Mouse (Mus musculus): ENCODE results near the gene Abhd12b.

The Abhd12b gene

DNA sequence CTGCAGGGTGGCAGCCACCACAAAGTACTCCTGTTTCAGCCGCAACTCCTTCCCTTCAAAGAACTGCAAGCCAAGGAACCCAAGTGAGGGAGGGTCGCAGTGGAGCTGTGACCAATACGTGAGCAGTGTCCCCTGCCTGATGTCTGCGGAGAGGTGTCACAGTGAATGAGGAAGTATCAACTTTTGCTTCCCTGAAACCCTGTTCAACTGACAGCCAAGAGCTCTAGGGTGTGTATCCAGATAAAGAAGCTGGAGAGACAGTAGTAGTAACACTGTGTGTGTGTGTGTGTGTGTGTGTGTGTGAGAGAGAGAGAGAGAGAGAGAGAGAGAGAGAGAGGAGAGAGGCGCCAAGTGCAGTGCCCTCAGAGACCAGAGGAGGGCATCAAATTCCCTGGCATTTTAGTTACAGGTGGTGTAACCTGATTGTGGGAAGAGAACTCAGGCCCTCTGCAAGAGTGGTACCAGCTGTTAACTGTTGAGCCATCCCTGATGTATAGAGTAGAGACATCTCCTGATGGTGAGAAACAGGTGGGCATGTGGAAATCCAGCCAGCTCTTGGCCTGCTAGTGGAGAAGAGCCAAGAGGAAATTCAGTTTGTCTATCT is 48.1 kb downstream of the Abhd12b start:
- no peak for DNase-seq (ENCODE audit: low spot score in 2 of 2)

DNA sequence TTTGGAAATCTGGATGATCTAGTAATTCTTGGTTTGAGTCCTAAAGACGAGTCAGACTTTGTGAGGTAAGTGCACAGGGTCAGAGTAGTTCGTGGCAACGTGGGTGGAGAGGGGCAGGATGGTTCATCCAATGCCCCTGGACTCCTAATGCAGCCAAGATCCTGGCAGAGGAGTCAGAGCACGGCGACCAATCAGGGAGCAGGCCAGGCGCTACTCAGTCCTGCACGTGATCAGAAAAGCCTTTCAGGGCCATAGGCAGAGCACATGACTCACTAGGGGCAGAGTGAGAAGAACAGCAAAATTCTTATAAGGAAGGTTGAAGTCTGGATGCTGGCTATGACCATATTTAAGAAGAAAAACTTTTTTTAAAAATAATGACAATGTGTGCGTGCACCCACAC is 50.5 kb downstream of the Abhd12b start:
- no peak for DNase-seq (ENCODE audit: low spot score in 2 of 2)

DNA sequence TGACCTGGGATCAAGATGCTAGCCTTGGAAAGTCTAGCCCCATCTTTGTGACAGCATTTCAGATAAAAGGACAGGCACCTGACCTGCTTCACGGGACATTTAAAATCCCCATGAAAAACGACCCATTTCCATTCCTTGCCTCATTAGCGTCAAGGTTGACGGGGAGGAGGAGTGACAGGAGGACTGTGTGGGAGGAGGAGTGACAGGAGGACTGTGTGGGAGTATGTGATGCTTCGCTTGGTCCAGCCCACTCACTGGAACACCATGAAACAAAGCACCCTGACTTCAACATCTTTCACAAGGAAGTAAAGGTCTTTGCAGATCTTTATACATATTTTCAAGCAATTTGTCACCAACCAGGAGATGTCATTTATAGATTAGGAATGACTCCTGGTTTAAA is 54.3 kb downstream of the Abhd12b start:
- DNase-seq (ENCODE audit: low spot score in 2 of 2), result no peak

DNA sequence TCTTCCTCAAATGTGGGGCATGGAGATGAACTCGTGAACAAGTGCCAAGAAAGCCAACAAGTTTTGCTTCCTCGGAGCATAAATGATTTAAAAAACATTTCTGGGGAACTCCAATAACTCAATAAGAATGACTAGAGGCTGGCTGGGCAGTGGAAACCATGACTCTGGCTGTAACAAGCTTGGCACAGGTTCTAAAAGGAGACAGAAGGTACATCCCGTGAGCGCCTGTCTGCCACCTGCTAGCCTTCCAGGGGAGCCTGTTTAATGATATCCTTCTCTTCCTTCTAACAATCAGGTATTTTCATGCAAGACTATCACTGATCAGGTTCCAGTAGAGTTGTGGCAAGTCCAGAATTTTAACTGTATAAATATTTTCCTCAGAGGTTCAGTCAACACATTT is 58.6 kb downstream of the Abhd12b start:
- no peak for DNase-seq (ENCODE audit: low spot score in 2 of 2)

DNA sequence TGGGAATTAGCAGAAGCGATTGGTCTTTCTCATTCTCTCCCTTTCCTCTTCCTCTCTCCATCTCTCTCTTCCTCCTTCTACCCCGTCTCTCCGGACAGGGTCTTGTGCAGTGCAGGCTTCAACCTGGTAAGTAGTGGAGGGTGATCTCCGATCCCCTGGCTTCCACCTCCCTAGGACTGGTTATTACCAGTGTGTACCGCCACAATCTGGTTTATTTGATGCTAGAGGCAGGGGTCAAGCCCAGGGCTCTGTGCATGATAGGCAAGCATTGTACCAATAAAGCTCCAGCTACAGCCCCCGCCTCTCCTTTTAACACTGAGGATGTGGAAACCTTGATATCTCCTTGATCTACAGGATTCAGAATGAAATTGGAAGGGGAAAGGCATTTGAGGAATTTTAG is 59.7 kb downstream of the Abhd12b start:
- no peak for DNase-seq (ENCODE audit: low spot score in 2 of 2)

DNA sequence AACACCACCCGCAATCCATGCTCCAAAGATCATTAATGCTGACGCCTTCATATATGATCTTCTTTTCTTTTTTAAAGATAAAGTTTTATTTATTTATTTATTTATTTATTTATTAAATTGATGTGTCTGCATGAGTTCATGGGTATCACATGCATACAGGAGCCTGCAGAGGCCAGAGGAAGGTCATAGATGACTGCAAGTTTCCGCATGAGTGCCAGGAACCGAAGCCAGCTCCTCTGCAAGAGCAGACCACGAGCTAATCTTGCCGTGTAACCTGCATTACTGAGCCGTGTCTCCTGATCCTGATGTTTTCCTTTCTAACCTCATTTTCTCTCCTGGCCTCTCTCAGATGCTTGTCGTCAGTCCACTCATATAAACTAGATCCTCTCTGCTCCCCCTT is 60.3 kb downstream of the Abhd12b start:
- no peak for DNase-seq (ENCODE audit: low spot score in 2 of 2)

DNA sequence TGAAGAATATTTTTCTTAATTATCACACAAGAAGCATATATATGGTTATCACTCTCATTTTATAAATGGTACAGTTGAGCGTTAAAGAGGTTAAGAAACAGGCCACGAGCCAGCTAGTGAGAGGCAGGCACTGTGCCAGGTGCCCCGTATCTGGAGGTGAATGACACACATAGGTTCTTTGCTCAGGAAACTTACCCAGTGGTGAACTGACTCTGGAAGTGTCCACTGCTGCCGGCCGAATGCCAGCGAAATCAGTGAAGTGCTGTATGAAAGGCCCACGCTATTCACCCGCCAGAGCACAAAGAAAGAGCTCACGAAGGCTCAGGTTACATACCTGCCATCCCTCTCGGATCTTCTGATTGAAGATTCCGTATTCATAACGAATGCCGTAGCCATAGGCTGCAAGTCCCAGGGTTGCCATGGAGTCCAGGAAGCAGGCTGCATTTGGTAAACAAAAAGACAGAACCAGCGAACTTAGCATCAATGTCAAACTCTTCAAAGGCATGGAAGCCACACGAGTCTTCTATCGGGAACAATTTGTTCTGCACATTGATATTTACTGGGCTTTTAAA is 62.4 kb downstream of the Abhd12b start:
- no peak for DNase-seq (ENCODE audit: low spot score in 2 of 2)

DNA sequence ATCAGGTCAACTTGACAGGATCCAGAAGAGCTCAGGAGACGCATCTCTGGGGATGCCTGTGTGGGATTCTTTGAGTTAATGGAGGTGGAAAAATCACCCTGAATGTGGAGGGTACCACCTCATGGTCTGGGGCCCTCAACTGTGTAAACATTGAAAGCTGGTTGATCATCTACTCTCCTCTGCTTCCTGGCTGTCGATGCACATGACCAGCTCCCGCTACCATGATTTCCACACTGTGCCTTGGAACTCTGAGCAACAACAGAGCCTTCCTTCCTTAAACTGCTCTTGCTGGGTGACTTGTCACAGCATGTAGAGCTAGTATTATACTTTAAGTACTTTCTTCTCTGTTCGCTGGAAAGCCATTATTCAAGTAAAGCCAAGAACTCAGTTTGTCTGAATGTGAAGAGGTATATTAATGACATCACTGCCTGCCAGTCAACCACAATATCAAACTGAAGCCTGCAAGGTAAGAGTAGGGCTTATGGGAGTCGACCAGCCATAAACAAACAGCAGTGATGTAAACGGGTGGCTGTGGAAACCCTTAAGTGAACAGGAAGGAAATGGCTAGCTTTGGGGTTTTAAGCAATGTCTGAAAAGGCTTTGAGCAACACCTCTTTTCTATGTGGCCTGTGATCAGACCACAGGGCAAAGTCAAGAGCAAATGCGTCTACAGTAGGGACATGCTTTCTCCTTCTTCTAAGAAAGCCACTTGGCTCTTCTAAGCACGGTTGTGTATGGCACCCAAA is 65.0 kb downstream of the Abhd12b start:
- no peak for DNase-seq (ENCODE audit: low spot score in 2 of 2)

DNA sequence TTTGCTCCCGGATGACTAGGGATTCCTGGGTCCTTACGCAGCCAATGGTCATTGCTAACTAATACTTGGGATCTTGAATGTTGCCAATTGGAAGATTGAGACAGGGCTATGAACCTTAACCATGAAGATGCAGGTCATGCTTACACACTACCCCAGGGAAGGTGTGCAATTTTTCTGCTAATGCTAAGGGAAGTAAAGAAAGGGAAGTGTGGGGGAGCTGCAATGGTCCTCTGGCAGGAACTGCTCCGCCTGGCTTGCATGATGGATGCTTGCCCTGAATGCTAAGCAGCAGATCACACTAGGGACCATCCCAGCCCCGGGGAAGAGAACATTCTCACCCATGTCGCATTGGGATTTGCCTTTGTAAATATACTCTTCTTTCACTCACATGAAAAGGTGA is 67.5 kb downstream of the Abhd12b start:
- no peak for DNase-seq (ENCODE audit: low spot score in 2 of 2)

DNA sequence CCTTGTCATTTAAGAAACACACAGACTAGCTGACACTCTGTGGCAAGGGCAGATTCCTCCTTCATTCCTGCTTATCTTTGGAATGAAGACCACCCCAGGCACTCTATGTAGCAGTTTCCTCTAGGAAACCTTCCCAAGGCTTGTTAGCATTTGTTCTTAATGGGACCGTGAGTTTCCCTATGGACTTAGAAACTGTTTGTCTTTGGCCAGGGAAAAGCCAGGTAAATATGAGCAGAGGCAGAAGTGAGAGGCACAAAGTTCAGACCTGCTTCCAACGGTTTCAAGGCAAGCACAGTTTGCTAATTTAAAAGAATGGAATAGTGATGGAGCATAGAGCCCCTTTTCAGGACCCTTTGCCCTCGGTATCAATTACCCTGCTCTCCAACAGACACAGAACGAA is 69.4 kb downstream of the Abhd12b start:
- no peak for DNase-seq (ENCODE audit: low spot score in 2 of 2)

DNA sequence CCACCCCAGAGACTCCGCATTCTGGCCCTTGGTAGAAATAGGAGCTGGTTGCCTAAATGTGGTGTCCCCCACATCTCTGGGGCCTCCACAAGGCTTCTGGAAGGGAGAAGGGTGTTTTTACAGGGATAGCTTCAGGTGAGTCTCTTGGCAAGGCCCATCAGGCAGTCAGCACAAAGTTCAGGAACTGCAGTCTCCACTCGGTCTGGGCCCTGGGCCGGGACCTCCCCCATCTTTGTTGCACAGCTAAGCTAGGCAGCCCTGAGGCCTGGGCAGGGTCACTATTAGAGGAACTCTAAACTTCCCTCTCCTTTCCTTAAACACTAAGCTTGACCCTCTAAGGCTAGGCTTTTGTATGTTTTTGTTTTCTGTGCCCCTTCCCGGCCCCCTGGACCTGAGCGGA is 72.7 kb downstream of the Abhd12b start:
- no peak for DNase-seq (ENCODE audit: low spot score in 2 of 2)

DNA sequence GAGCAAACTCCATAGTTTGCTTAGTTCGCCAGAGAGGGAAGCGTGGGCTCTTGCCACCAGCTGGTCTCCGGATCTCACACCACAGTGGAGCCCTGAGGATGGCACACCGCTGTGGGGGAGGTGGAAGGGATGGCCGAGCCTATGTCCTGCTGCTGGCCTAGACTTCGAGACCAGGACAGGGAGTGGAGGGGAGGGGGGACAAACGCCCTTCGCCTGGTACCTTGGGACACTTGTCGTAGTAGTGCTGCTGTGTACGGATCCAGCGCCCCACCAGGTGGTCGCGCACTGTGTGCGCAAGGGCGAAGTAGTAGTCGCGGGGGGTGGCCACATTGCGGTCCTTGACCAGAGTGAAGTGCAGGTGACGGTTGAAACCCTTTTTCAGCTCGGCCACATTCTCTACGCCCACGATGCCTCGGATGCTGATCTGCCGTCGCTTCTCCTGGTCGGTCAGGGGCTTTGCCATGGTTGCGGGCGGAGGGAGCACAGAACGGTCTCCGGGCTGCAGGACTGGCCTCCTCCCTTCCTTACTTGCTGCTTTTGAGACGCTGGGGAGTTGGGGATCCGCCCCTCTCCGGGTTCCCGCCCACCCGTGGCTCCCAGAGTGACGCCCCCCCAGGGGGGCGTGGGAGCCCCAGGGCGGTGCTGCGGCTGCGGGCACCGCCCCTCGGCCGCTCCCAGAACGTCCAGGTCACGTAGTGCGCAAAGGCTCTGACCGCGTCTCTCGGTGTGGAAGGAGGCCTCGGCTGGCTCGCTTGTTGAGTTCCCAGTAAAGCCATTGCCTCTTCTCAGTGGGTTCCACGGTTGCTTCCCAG is 73.4 kb downstream of the Abhd12b start:
- peak; percentile 82 to 84 for DNase-seq (ENCODE audit: low spot score in 2 of 2)

DNA sequence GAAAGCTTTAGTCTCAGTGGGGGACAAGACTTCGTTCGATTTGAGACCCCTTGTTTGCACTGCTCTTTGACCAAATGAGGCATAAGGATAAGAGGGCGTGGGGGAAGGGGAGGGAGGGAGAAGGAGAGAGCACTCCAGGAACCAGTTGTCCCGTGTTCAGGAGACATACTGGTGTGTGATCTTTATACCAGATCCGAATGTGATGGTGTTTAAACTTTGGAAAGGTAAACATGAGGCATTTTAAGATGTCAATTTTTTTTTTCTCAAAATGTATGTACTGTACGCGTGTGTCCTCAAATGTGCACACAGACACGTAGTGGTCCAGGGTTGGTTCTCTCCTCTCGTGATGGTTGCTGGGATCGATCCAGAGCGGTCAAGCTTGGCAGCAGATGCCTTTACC is 74.2 kb downstream of the Abhd12b start:
- DNase-seq (ENCODE audit: low spot score in 2 of 2), result no peak

DNA sequence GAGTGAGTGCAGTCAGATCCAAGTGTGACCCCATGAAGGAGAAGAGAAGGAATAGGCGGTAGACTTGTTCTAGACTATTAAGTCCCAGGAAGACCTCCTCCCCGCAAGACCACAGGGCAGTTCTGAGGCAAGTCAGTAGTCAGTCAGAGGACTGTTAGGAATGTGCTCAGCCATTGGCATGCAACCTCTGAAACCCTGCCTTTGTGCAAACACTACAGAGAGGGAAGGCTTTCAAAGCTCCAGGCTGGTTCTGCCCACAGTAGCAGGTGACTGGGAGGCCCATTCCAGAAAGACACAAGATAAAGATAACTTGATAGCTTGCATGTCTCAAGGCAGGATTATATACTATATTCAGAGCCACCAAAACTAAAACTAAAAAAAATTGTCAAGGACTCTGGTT is 77.4 kb downstream of the Abhd12b start, which contains the start of gene Pygl:
TSS of gene Pygl (minus strand) at position 195 of the 400 bp plus-strand sequence.
- no peak for DNase-seq (ENCODE audit: low spot score in 2 of 2)

DNA sequence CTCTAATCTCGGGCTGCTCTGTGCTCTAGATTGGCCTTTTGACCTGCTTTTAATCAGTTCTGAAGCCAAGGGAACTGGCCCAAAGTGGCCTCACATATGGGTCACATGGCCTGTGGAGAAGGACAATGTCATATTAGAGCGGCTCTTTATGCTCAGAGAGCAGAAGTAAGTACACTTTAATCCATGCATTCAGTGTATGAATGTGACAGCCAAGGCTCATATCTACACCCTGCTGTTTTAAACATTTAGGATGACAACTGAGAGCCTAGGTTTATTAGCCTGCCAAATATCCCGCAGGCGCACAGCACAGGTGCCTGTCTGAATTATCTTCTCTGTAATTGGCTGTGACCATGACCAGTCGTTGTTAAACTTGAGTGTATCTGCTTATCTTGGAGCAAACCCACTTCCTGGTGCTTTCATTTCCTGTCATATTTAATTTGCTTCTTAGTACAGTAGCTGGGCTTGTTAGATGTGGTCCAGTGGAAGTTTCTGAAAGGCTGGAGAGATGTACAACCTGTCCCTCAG is 78.1 kb downstream of the Abhd12b start:
- DNase-seq (ENCODE audit: low spot score in 2 of 2), result no peak

All from heart, adult 9 months (tissue).